Mouse (Mus musculus): ENCODE measurements around the gene Krt14. TPM values are rescaled to one million over a fixed set of nuclear protein-coding genes. Genes with fewer than 3 reads are reported as not detected.

Krt14 gene
- total and polyA plus RNA-seq, 2 experiments from 2014 or later, result 0.54 to 9.5 TPM

GRCm38 (mm10) chr11:100198666-100199065, 8.7 kb downstream of the Krt14 start:
- TF ChIP-seq CTCF (IDR thresholded peaks at IDR 0.05), result no peak
- Histone ChIP-seq H3K9me3 (ENCODE audit: low read length) (no peaks in the 10 kb centered on the region), H3K36me3 (ENCODE audit: insufficient read depth, low read length) (no peaks in the 10 kb centered on the region), H3K4me2 (ENCODE audit: low read depth, low read length, poor library complexity, severe bottlenecking) (no peak overlapping the region), H3K4me3 (ENCODE audit: low read depth, low read length) (no peak overlapping the region), H3K27ac (ENCODE audit: low read depth, low read length) (no peak overlapping the region), H3K4me1 (ENCODE audit: insufficient read depth, low read length) (no peaks in the 10 kb centered on the region), H3K9ac (replicated peaks; ENCODE audit: low read length, poor library complexity, severe bottlenecking) (no peak overlapping the region), H3K27me3 (ENCODE audit: insufficient read depth, low read length) (no peaks in the 10 kb centered on the region)
- DNase-seq (ENCODE audit: low spot score), result no peak
- 75% methylated on average over 4 of the region's 4 CpGs for WGBS
- ATAC-seq (ENCODE audit: low FRiP score), result no peak

GRCm38 (mm10) chr11:100192992-100193391, 14.4 kb downstream of the Krt14 start, which contains the start of gene Krt9:
Gene Krt9 (minus strand): TSS chr11:100193246.
- no peak for TF ChIP-seq CTCF (IDR thresholded peaks at IDR 0.05)
- no peaks in the 10 kb centered on the region for H3K9me3 ChIP-seq (ENCODE audit: low read length)
- no peak within 1 kb of the TSS for H3K9ac ChIP-seq (replicated peaks; ENCODE audit: low read length, poor library complexity, severe bottlenecking)
- no peak within 1 kb of the TSS for H3K4me3 ChIP-seq (ENCODE audit: low read depth, low read length)
- DNase-seq (ENCODE audit: low spot score) (no peak), ATAC-seq (ENCODE audit: low FRiP score) (no peak)
- H3K36me3 ChIP-seq (ENCODE audit: insufficient read depth, low read length), result no peaks in the 10 kb centered on the region
- WGBS, result 69% methylated on average over 9 of the region's 9 CpGs
- no peaks in the 10 kb centered on the region for H3K27me3 ChIP-seq (ENCODE audit: insufficient read depth, low read length)
- no peak within 1 kb of the TSS for H3K27ac ChIP-seq (ENCODE audit: low read depth, low read length)
- H3K4me2 ChIP-seq (ENCODE audit: low read depth, low read length, poor library complexity, severe bottlenecking), result no peak within 1 kb of the TSS
- H3K4me1 ChIP-seq (ENCODE audit: insufficient read depth, low read length), result no peaks in the 10 kb centered on the region

- 100% methylated on average over 3 of the region's 3 CpGs for WGBS
- Histone ChIP-seq H3K36me3 (ENCODE audit: insufficient read depth, low read length) (no peaks in the 10 kb centered on the region), H3K27me3 (ENCODE audit: insufficient read depth, low read length) (no peaks in the 10 kb centered on the region), H3K9me3 (ENCODE audit: low read length) (no peaks in the 10 kb centered on the region), H3K4me1 (ENCODE audit: insufficient read depth, low read length) (no peaks in the 10 kb centered on the region), H3K4me2 (ENCODE audit: low read depth, low read length, poor library complexity, severe bottlenecking) (no peak overlapping the region), H3K9ac (replicated peaks; ENCODE audit: low read length, poor library complexity, severe bottlenecking) (no peak overlapping the region), H3K4me3 (ENCODE audit: low read depth, low read length) (no peak overlapping the region), H3K27ac (ENCODE audit: low read depth, low read length) (no peak overlapping the region)
- no peak for DNase-seq (ENCODE audit: low spot score)
- TF ChIP-seq CTCF (IDR thresholded peaks at IDR 0.05), result no peak
- no peak for ATAC-seq (ENCODE audit: low FRiP score)
Observed at GRCm38 (mm10) chr11:100191820-100192219, 15.5 kb downstream of the Krt14 start.

- ATAC-seq (ENCODE audit: low FRiP score) (no peak), DNase-seq (ENCODE audit: low spot score) (no peak)
- H3K36me3 ChIP-seq (ENCODE audit: insufficient read depth, low read length), result no peaks in the 10 kb centered on the region
- no peak for TF ChIP-seq CTCF (IDR thresholded peaks at IDR 0.05)
- H3K9ac ChIP-seq (replicated peaks; ENCODE audit: low read length, poor library complexity, severe bottlenecking), result no peak overlapping the region
- WGBS, result 85% methylated on average over 8 of the region's 8 CpGs
- H3K4me3 ChIP-seq (ENCODE audit: low read depth, low read length), result no peak overlapping the region
- no peak overlapping the region for H3K27ac ChIP-seq (ENCODE audit: low read depth, low read length)
- H3K4me1 ChIP-seq (ENCODE audit: insufficient read depth, low read length), result no peaks in the 10 kb centered on the region
- no peaks in the 10 kb centered on the region for H3K27me3 ChIP-seq (ENCODE audit: insufficient read depth, low read length)
- no peaks in the 10 kb centered on the region for H3K9me3 ChIP-seq (ENCODE audit: low read length)
- no peak overlapping the region for H3K4me2 ChIP-seq (ENCODE audit: low read depth, low read length, poor library complexity, severe bottlenecking)
Observed at GRCm38 (mm10) chr11:100186736-100187135, 20.6 kb downstream of the Krt14 start.

GRCm38 (mm10) chr11:100181725-100182124, 25.6 kb downstream of the Krt14 start:
- Histone ChIP-seq H3K4me1 (ENCODE audit: insufficient read depth, low read length) (no peaks in the 10 kb centered on the region), H3K27me3 (ENCODE audit: insufficient read depth, low read length) (no peaks in the 10 kb centered on the region), H3K9ac (replicated peaks; ENCODE audit: low read length, poor library complexity, severe bottlenecking) (no peak overlapping the region), H3K4me3 (ENCODE audit: low read depth, low read length) (no peak overlapping the region), H3K27ac (ENCODE audit: low read depth, low read length) (no peak overlapping the region), H3K9me3 (ENCODE audit: low read length) (no peaks in the 10 kb centered on the region), H3K36me3 (ENCODE audit: insufficient read depth, low read length) (no peaks in the 10 kb centered on the region), H3K4me2 (ENCODE audit: low read depth, low read length, poor library complexity, severe bottlenecking) (no peak overlapping the region)
- ATAC-seq (ENCODE audit: low FRiP score), result no peak
- 76% methylated on average over 7 of the region's 7 CpGs for WGBS
- DNase-seq (ENCODE audit: low spot score), result no peak
- no peak for TF ChIP-seq CTCF (IDR thresholded peaks at IDR 0.05)

- WGBS, result 77% methylated on average over 3 of the region's 3 CpGs
- no peaks in the 10 kb centered on the region for H3K4me1 ChIP-seq (ENCODE audit: insufficient read depth, low read length)
- ATAC-seq (ENCODE audit: low FRiP score), result no peak
- H3K4me3 ChIP-seq (ENCODE audit: low read depth, low read length), result no peak overlapping the region
- no peak for TF ChIP-seq CTCF (IDR thresholded peaks at IDR 0.05)
- no peaks in the 10 kb centered on the region for H3K9me3 ChIP-seq (ENCODE audit: low read length)
- no peak overlapping the region for H3K9ac ChIP-seq (replicated peaks; ENCODE audit: low read length, poor library complexity, severe bottlenecking)
- no peak for DNase-seq (ENCODE audit: low spot score)
- no peak overlapping the region for H3K27ac ChIP-seq (ENCODE audit: low read depth, low read length)
- H3K4me2 ChIP-seq (ENCODE audit: low read depth, low read length, poor library complexity, severe bottlenecking), result no peak overlapping the region
- H3K27me3 ChIP-seq (ENCODE audit: insufficient read depth, low read length), result no peaks in the 10 kb centered on the region
- no peaks in the 10 kb centered on the region for H3K36me3 ChIP-seq (ENCODE audit: insufficient read depth, low read length)
Observed at GRCm38 (mm10) chr11:100179260-100179659, 28.1 kb downstream of the Krt14 start.
